Mouse (Mus musculus) forebrain, embryonic 15.5 days (tissue): ENCODE data around the gene Coro2b. TPM values are rescaled to one million over a fixed set of nuclear protein-coding genes. Genes with fewer than 3 reads are reported as not detected.

Experiments used
- ATAC-seq: fragments of 200-750 bp; cut with Nextera tagmentation; replicated peaks from 2 replicates; pipeline ENCODE4 v1.8.0; 2017; ENCODE audit warnings: mild to moderate bottlenecking, moderate TSS enrichment, moderate library complexity
- H3K27ac ChIP-seq: fragments of 300-500 bp; sonication (generic); replicated peaks from 2 replicates; pipeline ENCODE4 v1.5.1; 2015; ENCODE audit warnings: mild to moderate bottlenecking, inconsistent platforms
- H3K27me3 ChIP-seq: fragments of 300-500 bp; sonication (generic); 2 replicates; pipeline ENCODE4 v1.6.1; 2015; ENCODE audit warnings: inconsistent platforms
- H3K36me3 ChIP-seq: fragments of 300-500 bp; sonication (generic); 2 replicates; pipeline ENCODE4 v1.6.1; 2015; ENCODE audit warnings: mild to moderate bottlenecking, inconsistent platforms
- H3K4me1 ChIP-seq: fragments of 300-500 bp; sonication (generic); 2 replicates; pipeline ENCODE4 v1.6.1; 2015; ENCODE audit warnings: inconsistent platforms
- H3K4me2 ChIP-seq: fragments of 300-500 bp; sonication (generic); replicated peaks from 2 replicates; pipeline ENCODE4 v1.6.1; 2015; ENCODE audit warnings: mild to moderate bottlenecking, inconsistent platforms
- H3K4me3 ChIP-seq: fragments of 300-500 bp; sonication (generic); 2 replicates; pipeline ENCODE4 v1.5.1; 2015; ENCODE audit warnings: mild to moderate bottlenecking, inconsistent platforms
- H3K9ac ChIP-seq: fragments of 300-500 bp; sonication (generic); replicated peaks from 2 replicates; pipeline ENCODE4 v1.6.1; 2015; ENCODE audit warnings: mild to moderate bottlenecking, inconsistent platforms
- H3K9me3 ChIP-seq: fragments of 300-500 bp; sonication (generic); 2 replicates; pipeline ENCODE4 v1.6.1; 2016; ENCODE audit warnings: inconsistent platforms
- WGBS: fragments of 180-500 bp; shearing (Covaris S2); methylation state at CpG from one replicate; pipeline ENCODE4 v1.1.7; 2015; ENCODE audit warnings: mixed read lengths; 5-methylcytosine and 5-hydroxymethylcytosine counted together
- polyA plus RNA-seq: library from polyadenylated mRNA; unstranded; fragments of >200 nt; fragmentation: Nextera tagmentation; extraction: Ambion mirVana; gene quantifications from 2 replicates; pipeline ENCODE4 v1.2.1, GENCODE M21; 2015

Coro2b gene
- polyA plus RNA-seq, 1 experiment from 2014 or later, result 41.0 TPM

DNA sequence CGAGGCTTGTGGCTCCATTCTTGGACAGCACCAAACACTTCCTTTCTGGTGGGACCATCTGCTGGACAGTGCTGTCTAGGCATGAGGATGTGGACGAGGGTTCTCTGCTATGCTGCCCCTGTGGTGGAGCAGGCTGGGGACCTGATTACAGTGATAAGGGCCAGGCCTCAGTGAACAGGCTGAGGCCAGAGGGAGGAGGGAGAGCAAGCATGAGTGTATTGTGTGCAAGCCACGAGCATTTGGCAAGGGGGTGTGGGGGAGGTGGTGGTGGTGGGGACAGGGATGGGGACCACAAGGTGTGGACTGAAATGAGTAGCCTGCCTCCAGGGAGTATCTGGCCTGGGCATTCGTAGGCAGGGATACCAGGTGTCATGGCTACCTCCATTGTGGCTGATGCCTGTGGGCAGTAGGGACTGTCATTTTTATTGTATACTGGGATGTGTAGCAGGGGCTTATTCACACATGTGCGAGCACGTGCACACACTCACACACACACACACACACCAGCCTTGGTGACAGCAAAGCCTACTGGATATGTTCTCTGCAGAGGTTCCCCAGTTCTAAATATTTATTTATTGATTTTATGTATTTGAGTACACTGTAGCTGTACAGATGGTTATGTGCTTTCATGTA lies 166.1 kb downstream of the Coro2b start:
- 71% methylated on average over 6 of the region's 6 CpGs for WGBS
- H3K27me3 ChIP-seq, result no peaks in the 10 kb centered on the region
- no peaks in the 10 kb centered on the region for H3K9me3 ChIP-seq
- no peak overlapping the region; the same call in 1 of the 2 replicates for H3K27ac ChIP-seq
- peaks cover 47% of the 10 kb centered on the region for H3K4me1 ChIP-seq
- H3K4me3 ChIP-seq, result no peak overlapping the region
- no peak overlapping the region for H3K4me2 ChIP-seq
- peaks cover 28% of the 10 kb centered on the region for H3K36me3 ChIP-seq
- H3K9ac ChIP-seq, result no peak overlapping the region
- no peak for ATAC-seq

DNA sequence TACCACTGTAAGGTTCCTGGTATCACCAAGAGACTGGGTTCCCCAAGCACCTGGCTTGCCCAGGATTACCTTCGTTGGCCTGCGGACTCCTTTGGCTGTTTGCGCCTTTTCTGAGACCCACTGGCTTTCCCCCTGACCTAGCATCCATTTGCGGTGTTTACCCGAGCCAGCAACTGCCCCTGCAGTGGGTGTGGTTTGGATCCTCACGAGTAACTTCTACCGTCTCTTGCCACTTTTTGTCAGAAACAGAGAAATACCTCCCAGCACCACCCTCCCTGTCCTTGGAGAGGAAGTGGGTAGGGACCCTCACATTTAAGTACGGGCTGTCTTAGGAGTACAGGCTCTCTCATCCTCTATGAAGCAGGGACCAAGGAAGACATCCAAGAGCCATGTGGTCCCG lies 166.7 kb downstream of the Coro2b start:
- peaks cover 53% of the 10 kb centered on the region for H3K4me1 ChIP-seq
- no peaks in the 10 kb centered on the region for H3K9me3 ChIP-seq
- no peak overlapping the region for H3K9ac ChIP-seq
- H3K4me2 ChIP-seq, result no peak overlapping the region
- H3K4me3 ChIP-seq, result no peak overlapping the region
- peaks cover 24% of the 10 kb centered on the region for H3K36me3 ChIP-seq
- WGBS, result 72% methylated on average over 9 of the region's 9 CpGs
- no peak overlapping the region for H3K27ac ChIP-seq
- ATAC-seq, result no peak
- H3K27me3 ChIP-seq, result no peaks in the 10 kb centered on the region

Other genes starting within 250 kb of the Coro2b start
- 168 and 174 TPM in 2 replicates for gene Anp32a, start 195.8 kb downstream of the Coro2b start, polyA plus RNA-seq
- 0.86 and 0.90 TPM in 2 replicates for gene Itga11, start 140.8 kb upstream of the Coro2b start, polyA plus RNA-seq